Mouse (Mus musculus): ENCODE measurements around the gene Ism1.

The Ism1 gene

DNA sequence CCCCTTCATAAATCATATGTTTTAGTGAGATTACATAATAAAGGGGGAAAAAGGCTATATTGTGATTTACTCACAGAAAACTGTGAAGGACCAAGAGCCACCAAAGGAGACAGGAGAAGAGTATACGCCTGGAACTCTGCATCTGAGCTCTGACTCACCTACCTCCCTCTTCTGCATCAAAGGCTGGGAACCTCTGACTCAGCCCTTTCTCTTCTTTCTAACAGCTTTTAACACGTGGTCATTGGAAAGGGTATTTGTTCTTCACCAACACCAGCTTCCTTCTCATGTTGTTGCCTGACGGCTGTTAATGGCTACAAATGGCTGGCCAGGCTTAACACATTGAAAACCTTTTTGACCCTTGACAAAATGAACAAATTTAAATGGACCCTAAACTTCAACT, 36.2 kb downstream of the Ism1 start:
- no peak for DNase-seq (ENCODE audit: low spot score)

DNA sequence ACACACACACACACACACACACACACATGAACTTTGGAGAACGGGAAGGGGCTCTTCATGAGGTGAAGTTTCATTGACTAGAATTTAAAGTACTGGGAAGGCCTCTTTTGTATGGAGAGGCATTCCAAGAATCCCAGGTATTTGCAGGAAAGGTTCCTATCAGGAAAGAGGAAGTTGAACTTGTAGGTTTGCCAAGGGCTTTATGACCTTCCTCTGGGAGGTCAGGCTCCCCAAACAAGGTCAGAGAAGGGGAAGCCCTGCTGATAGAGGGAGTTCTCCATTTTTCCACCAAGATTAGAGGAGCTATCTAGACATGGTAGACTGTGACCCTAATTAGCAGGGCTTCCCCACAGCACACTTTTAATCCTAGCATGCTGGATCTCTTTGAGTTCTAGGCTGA, 39.8 kb downstream of the Ism1 start:
- no peak for DNase-seq (ENCODE audit: low spot score)

DNA sequence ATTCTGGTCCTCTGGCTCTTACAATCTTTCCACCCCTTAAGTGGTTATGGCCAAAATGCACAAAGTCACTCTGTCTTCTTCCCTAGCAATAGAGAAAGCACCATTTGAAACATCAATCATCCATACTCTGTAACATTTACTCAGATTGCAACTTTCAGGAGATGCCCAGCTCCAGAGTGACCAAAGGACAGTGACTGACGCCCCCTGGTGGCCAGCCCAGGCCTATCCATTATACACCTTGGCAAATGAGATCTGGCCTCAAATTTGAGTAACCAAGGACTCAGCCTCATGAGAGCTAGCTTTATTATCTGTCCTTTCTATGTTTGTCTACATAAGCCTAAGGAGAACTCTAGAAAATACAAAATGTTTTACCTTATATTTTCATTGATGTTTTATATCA, 44.7 kb downstream of the Ism1 start:
- DNase-seq (ENCODE audit: low spot score), result peak; percentile 41

DNA sequence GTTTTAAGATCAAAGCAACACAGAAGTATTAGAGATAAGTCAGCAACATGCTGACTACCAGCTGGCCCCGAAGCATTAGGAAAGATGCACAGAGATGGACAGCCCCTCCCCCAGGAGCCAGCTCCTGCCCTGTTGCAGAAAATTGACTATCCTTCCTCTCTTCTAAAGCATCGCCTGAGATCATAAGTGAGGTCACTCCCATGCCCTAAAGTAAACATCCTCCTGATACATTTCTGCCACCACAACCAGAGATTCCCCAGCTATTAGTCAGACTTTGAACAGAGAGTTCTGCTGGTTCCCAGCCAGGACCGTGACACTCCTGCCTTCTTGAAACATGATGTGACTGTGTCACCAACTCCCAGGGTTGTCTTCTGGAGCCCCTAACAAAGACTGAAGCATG, 45.3 kb downstream of the Ism1 start:
- no peak for DNase-seq (ENCODE audit: low spot score)

DNA sequence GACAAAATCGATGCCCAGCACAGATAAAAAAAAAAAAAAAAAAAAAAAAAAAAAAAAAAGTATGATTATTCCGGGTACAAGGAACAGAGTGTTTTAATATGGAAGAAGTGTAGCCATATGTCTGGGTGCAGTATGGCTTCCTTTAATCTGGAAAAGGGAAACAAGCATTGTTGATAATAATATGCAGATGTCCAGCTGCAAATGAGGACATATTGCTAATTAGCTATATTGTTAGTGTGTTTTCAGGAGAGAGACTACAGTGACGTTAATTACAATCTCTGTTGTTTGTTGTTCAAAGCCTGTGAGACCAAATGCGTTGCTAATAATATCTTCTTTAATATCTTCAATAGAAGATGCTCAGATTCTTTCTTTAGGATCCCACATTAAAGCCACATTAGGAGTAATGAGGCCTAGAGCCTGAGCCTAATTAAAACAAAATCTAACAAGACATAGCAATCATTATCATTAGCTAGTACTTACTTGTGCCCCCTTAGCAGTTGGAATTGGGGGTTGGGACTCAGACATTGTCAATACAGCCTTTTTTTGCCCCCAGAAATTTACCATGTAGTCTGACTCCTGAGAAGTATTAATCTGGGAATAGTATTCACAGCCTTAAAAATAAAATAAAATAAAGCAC, 46.3 kb downstream of the Ism1 start:
- DNase-seq (ENCODE audit: low spot score), result no peak

DNA sequence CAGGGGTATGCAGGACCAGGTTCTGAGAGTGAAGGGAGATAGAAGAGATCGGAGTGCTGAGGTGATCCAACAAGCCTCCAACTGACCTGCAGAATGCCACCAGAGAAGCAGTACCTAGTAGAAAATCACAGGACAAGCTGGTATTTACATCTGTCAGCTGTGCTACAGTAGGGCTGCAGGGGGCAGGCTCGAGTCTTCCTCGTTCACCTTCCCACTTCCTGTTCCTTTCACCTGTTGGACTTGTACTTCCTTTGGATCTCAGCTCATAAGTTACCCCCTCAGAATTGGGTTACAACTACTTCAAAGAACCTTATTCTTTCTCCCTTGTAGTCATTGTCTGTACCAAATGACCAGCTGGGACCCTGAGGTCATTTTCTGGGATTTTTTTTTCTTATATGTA, 47.4 kb downstream of the Ism1 start:
- no peak for DNase-seq (ENCODE audit: low spot score)

DNA sequence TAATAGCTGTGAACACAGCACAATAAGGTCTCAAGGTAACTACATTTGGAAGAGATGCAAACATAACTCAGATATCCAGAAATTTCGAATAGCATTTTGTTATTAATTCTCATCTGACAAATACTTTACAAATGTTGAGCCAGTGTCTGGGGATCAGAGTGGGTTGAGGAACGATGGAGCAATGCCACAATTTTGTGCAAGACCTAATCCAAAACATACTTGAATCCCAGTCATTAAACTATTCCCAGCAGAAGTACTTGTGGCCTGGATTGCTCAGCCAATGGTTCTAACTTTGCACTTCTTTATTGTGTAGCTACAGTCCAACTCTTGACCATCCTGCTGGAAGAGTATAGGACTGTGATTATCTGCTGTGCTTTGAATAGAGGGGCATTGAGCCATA, 50.1 kb downstream of the Ism1 start:
- DNase-seq (ENCODE audit: low spot score), result no peak

DNA sequence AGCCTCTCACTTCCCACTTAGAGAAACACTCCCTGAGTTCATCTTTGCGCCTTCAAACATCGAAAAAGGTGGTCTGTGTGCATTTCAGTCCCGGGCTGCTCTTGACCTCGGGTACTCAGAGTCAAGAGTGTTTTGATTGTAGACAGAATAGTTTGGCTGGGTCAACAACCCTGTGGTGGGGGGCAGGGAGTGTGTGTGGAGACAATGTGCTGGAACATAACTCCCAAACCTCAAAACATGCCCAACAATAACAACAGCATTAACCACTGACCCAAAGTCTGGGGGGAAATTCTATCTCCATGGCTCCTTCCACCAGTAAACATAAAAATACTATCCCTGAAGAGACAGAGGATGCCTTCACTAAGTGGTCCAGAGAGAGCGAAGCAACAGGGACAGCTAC, 51.4 kb downstream of the Ism1 start:
- DNase-seq (ENCODE audit: low spot score), result no peak

DNA sequence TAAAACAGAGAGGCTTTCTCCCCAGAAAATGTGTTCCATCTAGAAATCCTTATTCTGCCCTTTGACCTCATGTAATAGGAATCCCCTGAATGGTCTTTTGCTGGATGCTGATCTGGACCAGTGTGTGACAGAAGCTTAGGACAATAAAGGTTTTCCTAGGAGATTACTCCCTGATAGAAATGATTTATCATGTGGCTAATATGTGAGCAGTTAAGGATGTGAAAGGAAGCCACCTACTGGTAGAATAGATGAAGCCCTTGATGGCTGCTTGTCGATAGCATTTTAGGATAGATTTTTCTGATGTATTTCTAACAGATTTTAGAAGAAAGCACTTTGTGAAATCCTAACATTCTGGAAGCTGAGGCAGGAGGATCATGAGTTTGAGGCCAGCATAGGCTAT, 64.4 kb downstream of the Ism1 start:
- DNase-seq (ENCODE audit: low spot score), result no peak

DNA sequence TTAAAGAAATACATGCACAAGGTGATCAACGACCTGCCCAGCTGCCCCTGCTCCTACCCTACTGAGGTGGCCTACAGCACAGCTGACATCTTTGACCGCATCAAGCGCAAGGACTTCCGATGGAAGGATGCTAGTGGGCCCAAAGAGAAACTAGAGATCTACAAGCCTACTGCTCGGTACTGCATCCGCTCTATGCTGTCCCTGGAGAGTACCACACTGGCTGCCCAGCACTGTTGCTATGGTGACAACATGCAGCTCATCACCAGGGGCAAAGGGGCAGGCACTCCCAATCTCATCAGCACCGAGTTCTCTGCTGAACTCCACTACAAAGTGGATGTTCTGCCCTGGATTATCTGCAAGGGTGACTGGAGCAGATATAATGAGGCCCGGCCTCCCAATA, 79.0 kb downstream of the Ism1 start:
- DNase-seq (ENCODE audit: low spot score), result no peak

DNA sequence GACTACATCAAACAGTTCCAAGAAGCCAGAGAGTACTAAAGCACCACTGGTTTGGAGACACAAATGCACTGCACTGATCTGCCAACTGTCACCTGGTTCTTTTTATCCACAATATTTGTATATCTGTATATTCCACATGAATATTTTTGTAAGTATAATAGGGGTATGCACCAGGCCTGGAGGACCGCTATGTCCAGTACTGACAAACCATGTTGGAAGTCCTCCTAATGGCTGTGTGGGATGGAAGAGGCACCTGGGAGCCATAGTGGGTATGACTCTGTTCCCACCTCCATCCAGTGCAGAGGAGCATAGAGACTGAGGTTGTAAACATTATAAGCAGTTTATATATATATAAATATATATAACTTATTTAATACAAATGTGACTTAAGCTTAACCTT, 79.5 kb downstream of the Ism1 start:
- DNase-seq (ENCODE audit: low spot score), result no peak

DNA sequence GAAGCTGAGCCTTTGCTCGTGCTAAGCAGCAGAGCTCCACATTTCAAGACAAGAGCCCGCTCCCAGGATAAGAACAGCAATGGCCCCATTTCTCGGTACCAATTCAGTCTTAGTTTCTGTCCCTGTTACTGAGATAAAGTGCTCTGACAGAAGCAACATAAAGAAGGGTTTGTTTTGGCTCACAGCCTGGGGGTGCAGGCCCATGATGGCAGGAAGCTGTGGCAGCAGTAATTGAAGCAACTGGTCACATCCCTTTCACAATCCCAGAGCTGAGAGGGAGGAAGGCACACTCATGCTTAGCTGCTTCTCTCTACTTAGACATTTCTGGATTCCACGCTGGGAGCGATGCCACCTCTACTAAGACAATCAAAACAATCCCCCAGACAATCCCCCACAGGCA, 86.4 kb downstream of the Ism1 start:
- no peak for DNase-seq (ENCODE audit: low spot score)

DNA sequence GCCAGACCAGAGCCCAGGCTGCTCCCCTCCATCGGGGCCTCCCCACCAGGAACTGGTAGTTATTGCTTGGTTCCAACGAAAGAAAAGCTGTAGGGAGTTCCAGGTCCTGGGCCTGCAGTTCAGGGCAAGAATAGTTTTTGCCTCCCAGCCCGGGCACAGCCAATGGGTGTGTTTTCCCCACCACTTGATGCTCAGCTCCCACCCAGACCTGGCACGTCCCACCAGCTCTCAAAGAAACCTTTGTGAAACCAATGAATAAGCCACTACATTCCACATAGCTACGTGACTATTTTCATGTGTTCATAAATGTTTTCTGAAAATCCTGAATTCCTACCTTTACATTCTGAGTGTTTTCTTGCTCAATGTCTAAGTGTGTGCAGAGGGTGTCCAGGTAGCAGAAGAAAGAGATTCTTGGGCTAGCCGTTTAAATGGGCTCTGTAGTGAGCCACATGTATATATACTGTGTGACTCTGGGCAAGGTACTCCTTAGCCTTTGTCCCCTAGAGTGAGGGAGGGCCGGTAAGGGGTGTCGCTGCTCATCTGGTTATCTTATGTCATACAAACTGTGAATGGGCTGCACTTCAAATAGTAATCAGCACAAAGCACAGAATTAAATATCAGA, 97.1 kb downstream of the Ism1 start:
- no peak for DNase-seq (ENCODE audit: low spot score)

DNA sequence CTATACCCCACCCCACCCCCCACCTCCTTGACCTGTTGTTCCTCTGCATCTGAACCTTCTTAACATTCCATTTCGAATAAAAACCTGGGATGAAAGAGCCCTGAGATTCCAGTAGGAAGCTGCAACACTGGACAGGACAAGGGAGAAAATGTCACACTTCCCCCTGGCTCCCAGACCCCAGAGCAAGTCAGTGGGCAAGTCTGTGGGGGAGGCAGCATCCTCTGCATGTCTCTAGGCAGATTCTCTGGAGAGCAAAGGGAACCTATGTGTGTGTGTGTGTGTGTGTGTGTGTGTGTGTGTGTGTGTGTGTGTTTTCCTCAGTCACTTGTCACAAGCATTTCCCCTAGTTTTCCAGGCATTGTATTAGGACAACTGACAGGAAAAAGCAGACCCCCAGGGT, 98.7 kb downstream of the Ism1 start:
- DNase-seq (ENCODE audit: low spot score), result no peak

DNA sequence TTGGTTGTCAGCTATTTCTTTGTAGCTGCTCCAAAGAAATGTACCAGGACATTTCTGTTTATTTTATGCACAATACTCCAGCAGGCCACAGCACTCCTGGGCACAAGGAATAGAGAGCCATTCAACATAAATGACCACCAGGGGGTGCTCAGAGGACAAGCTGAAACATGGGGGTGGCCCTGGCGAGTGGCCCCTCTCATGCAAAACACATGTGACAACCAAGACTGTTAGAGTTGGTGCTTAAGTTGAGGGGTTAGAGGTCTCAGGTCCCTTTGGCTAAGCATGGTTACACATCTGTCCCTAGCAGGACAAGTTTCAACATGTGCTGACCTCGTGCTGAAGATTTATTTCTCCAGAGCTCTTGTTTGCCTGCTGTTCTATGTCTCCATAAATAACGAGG, 100.3 kb downstream of the Ism1 start:
- DNase-seq (ENCODE audit: low spot score), result no peak

DNA sequence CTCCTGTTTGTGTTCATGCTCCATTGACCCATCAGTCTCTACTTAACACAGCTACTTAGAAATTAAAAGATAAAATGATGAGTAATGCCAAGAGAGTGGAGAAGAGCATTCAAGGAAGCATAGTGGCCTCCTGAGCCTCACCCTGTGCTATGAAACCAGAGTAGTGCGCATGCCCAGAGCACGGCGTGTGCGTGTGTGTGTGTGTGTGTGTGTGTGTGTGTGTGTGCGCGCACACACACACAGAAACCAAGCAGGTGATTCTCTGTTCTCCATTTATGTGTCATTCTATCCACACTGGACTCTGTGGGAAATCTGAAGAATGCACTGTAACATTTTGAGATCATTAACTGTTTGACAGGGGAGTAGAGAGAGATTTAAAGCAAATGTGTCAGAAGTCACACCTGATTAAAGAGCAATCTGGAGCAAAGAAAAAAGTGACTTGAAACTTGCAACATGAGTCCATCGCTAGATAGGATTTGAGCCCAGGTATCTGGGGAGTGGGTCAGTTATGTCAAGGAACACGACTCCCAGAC, 105.4 kb downstream of the Ism1 start:
- no peak for DNase-seq (ENCODE audit: low spot score)

DNA sequence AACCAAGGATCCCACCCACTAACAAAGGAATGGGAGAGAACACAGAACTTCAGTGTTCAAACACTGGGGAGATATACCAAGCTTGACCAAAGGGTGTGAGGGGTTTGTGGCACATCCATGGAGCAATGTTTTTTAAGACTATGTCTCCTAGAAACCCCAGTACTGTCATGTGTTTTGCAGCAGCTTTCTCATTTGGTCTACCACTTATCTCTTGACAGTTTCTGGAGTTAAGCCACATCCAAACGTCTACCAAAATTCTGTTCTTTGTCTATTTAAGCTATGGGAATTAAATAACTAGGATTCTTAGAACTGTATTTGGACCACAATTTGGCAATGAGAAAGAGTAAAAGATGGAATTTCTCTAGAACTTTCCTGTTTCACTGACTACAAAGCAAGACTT, 106.5 kb downstream of the Ism1 start:
- DNase-seq (ENCODE audit: low spot score), result no peak

DNA sequence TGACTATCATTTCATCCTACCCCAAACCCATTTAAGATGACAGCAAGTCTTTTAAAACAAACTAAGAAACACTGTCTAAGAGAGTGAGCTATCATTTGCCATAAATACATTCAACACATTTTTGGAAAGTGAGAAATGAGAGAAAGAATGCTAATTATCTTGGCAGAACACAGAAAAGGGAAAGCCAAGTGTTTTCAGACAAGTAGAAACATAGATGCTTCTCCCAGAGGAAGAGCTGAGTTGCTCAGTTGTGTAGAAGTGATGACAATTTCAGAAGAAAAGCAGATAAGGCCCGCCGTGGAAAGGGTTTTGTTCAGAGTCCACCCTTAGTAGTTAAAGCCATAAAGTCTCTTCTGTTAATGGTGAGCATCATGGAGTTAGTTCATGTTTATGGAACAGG, 107.0 kb downstream of the Ism1 start:
- DNase-seq (ENCODE audit: low spot score), result no peak

DNA sequence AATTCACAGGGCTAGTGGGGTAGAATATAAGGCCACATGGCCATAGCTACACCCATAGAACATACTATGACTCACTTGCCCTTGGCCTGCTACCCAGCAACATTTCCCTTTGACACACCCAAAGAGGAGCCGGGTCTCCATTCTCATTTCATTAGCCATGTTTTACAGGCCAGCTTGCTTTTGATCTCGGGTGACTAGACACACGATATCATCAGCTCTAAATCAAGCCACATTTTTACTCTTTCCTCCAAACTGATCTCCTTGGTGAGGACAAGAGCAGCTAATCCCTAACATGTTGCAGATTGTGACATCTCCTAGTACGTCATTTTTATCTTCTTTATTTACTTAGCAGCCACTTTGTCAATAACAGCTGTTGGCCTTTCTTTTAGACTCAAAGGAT, 110.7 kb downstream of the Ism1 start:
- no peak for DNase-seq (ENCODE audit: low spot score)

DNA sequence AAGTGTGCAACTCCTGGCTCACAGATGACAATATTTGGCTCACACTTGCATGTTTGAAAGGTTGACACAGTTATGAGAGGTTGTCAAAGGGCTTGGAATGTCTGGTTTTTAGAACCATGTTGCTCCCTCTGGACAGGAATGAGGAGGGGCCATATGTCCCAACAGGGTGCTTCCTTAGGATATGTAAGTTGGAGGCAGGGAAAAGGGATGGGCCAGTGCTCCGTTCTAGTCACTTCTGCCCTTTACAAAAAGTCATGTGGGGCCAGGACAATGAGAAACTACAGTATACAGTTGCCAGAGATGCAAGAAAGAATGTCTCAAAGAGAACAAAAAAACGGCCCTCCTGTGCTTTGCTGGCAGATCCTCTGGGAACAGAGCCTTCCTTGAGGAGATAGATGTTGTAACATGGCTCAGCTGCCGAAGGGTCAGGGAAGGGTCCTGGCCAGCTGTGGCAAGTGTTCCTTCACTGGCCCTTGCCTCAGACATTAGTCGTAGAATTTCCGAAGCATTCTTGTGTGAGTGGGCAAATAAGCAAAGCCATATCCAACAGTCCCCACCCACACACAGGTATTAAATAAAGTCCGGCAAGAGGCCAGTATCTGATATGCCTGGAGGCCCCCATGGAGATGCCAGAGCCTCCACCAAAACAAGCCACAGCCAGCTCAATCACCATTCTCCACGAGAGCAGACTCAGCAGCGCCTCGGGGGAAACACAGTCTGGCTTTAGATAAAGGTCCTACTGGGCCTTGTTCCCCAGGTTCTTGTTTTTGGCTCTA, 114.6 kb downstream of the Ism1 start:
- DNase-seq (ENCODE audit: low spot score), result no peak

DNA sequence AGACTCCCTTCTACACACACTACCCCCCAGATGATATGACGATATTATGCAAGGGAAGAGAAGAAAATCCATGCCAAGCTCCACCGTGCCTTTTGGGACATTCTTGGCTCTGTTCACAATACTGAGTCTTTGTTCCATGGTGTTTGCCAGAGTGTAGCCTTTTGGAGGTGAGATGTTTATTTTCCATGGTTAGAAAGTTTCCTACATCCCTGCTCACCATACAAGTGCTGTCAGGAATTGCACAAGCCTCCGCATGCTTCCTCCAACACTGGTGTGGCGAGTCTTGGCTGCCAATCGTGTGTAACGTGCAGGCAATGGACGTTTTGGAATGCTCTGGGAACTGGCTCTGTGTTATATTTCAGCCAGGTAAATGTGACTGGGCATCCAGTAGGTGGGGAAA, 126.1 kb downstream of the Ism1 start:
- DNase-seq (ENCODE audit: low spot score), result no peak

DNA sequence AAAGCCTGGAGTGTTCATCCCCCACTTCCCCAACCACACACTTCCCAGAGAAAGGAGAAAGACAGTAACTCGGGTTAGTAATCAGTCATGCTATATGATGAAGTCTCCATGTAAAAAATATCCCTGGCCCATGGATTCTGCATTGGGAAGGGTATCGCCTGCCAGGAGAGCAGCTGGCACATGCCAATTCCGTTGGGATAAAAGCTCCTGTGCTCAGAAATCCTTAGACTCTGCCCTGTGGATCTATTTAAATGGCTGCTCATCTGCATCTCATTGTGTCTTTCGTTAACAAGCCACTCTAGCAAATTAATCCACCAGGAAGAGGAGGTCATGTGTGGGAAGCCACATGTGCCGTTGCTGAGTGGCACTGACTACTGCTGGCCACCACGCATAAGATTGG, 129.9 kb downstream of the Ism1 start:
- DNase-seq (ENCODE audit: low spot score), result no peak
